9 mouse cellular contexts compared by ENCODE assay signal in genomic region chr5:125270587-125271130, GRCm38 (mm10).
DNase-seq lines count a peak whose midpoint lies in the region; ATAC-seq and TF ChIP-seq lines count a peak whose summit lies in the region.
"Had no signal": no experiment of that assay in that cellular context is flagged by ENCODE, and none has a peak within 500 bp of the region (broad histone marks: within the 10 kb centered on the region; RNA-seq: fewer than 3 reads in every experiment).

No protein-coding gene starts in this region.

- no peak overlapping the region for H3K4me2 ChIP-seq in kidney, embryonic 15.5 days
- H3K4me2 ChIP-seq in embryonic facial prominence, embryonic 14.5 days (ENCODE audit: low read depth, low read length) = no peak overlapping the region
- peak overlapping the region; percentile 46 for H3K4me2 ChIP-seq in myocyte (ENCODE audit: low read depth)

- peak; percentile 39 for DNase-seq in kidney, adult 11 months
- DNase-seq in embryonic facial prominence, embryonic 14.5 days (ENCODE audit: low spot score) = peak; percentile 89
- peak; percentile 56 for DNase-seq in hindlimb bud, embryonic 11.5 days (ENCODE audit: extremely low spot score, low read depth, low spot score)
- peak; percentile 77 for DNase-seq in left cerebral cortex, postnatal 4 days
- DNase-seq in testis, postnatal 10 days (ENCODE audit: low spot score) = peak; percentile 83

- no peak overlapping the region for H3K4me3 ChIP-seq in kidney, embryonic 15.5 days (replicated peaks)
- H3K4me3 ChIP-seq in bone marrow, adult 2 months (replicated peaks; ENCODE audit: control insufficient read depth, low read depth, low read length) = no peak overlapping the region
- no peak overlapping the region for H3K4me3 ChIP-seq in embryonic facial prominence, embryonic 14.5 days (ENCODE audit: low read depth, low read length)
- H3K4me3 ChIP-seq in myocyte = no peak overlapping the region
- H3K4me3 ChIP-seq: embryonic facial prominence, embryonic 13.5 days had no signal

- H3K27me3 ChIP-seq in kidney, embryonic 15.5 days = peaks cover 9% of the 10 kb centered on the region; the same call in 1 of the 2 replicates
- H3K27me3 ChIP-seq in embryonic facial prominence, embryonic 14.5 days (replicated peaks; ENCODE audit: control insufficient read depth, insufficient read depth, low read length) = no peaks in the 10 kb centered on the region
- H3K27me3 ChIP-seq in myocyte (ENCODE audit: control insufficient read depth, insufficient read depth, insufficient read length) = no peaks in the 10 kb centered on the region
- H3K27me3 ChIP-seq: embryonic facial prominence, embryonic 13.5 days had no signal

- H3K9me3 ChIP-seq in kidney, embryonic 15.5 days (replicated peaks) = no peaks in the 10 kb centered on the region
- H3K9me3 ChIP-seq in embryonic facial prominence, embryonic 14.5 days (ENCODE audit: control insufficient read depth, low read length) = no peaks in the 10 kb centered on the region
- H3K9me3 ChIP-seq: embryonic facial prominence, embryonic 13.5 days had no signal

- intact Hi-C loops in left cerebral cortex, postnatal 4 days (cut with DNase I) = loop anchor here (2.0 to 5.0 kb wide), 2 partner anchors 97 to 370 kb away; no protein-coding TSS in a partner anchor

- TF ChIP-seq POLR2A in bone marrow, adult 2 months (IDR thresholded peaks at IDR 0.05; ENCODE audit: borderline replicate concordance, control insufficient read depth, low read depth, low read length) = no peak
- TF ChIP-seq POLR2A in myocyte (IDR thresholded peaks at IDR 0.05; ENCODE audit: insufficient read length, low read depth) = no peak

- no peaks in the 10 kb centered on the region for H3K79me2 ChIP-seq in myocyte (ENCODE audit: control insufficient read depth, insufficient read depth)

- peak; percentile 95 for TF ChIP-seq CTCF in bone marrow, adult 2 months (IDR thresholded peaks at IDR 0.05; ENCODE audit: control insufficient read depth, insufficient read depth, low read length)

- peaks cover 37% of the 10 kb centered on the region for H3K4me1 ChIP-seq in kidney, embryonic 15.5 days
- H3K4me1 ChIP-seq in bone marrow, adult 2 months (ENCODE audit: control insufficient read depth, insufficient read depth, low read length) = peaks cover 5% of the 10 kb centered on the region
- peaks cover 15% of the 10 kb centered on the region for H3K4me1 ChIP-seq in embryonic facial prominence, embryonic 14.5 days (ENCODE audit: control insufficient read depth, insufficient read depth, low read length)

- H3K27ac ChIP-seq in kidney, embryonic 15.5 days = no peak overlapping the region
- H3K27ac ChIP-seq in bone marrow, adult 2 months (ENCODE audit: control insufficient read depth, insufficient read depth, low read depth, low read length, poor library complexity) = no peak overlapping the region
- H3K27ac ChIP-seq in embryonic facial prominence, embryonic 14.5 days (replicated peaks; ENCODE audit: low read depth, low read length) = no peak overlapping the region
- H3K27ac ChIP-seq: embryonic facial prominence, embryonic 13.5 days had no signal

- no peak overlapping the region for H3K9ac ChIP-seq in kidney, embryonic 15.5 days
- H3K9ac ChIP-seq in embryonic facial prominence, embryonic 14.5 days (ENCODE audit: low read depth, low read length) = no peak overlapping the region
- H3K9ac ChIP-seq: embryonic facial prominence, embryonic 13.5 days had no signal

- H3K36me3 ChIP-seq in kidney, embryonic 15.5 days = no peaks in the 10 kb centered on the region
- H3K36me3 ChIP-seq in embryonic facial prominence, embryonic 14.5 days (ENCODE audit: control insufficient read depth, insufficient read depth, low read length) = no peaks in the 10 kb centered on the region
- no peaks in the 10 kb centered on the region for H3K36me3 ChIP-seq in myocyte (ENCODE audit: control insufficient read depth, insufficient read depth)
- H3K36me3 ChIP-seq: embryonic facial prominence, embryonic 13.5 days had no signal

- no peak overlapping the region for H3ac ChIP-seq in myocyte (ENCODE audit: control insufficient read depth, insufficient read length)

- WGBS in kidney, embryonic 15.5 days = 16% methylated on average over 12 of the region's 12 CpGs
- WGBS in bone marrow, adult 2 months = 14% methylated on average over 12 of the region's 12 CpGs
- WGBS in embryonic facial prominence, embryonic 14.5 days = 17% methylated on average over 12 of the region's 12 CpGs

- no peak for ATAC-seq in kidney, embryonic 15.5 days (replicated peaks; ENCODE audit: low FRiP score)
- ATAC-seq in embryonic facial prominence, embryonic 14.5 days (ENCODE audit: low read depth) = no peak

TF ChIP-seq in myocyte, 11 proteins besides CTCF, POLR2A, EP300 and RAD21:
- TF ChIP-seq MYOG (IDR thresholded peaks at IDR 0.05; ENCODE audit: control insufficient read depth in 1 of 3, insufficient read depth in 1 of 3, insufficient read length in 2 of 3, low read depth in 2 of 3) (no peak), MYOD1 (IDR thresholded peaks at IDR 0.05; ENCODE audit: control insufficient read depth in 1 of 3, insufficient read length in 2 of 3, low read depth in 2 of 3) (peak in 1 of 3 experiments; percentile 13), SRF (IDR thresholded peaks at IDR 0.05; ENCODE audit: control insufficient read depth, insufficient read length, low read depth) (no peak)

Comparison
In these comparisons a context has a peak if more than half of its experiments do, and no peak if none do; other contexts are left out.
1. DNase-seq: peak in every context shown above with its lines; median percentile 89 in embryonic facial prominence, embryonic 14.5 days; 83 in testis, postnatal 10 days; 77 in left cerebral cortex, postnatal 4 days; 56 in hindlimb bud, embryonic 11.5 days; 39 in kidney, adult 11 months.